Mouse (Mus musculus) midbrain, embryonic 14.5 days (tissue): ENCODE measurements around the gene Myo16. TPM values are rescaled to one million over a fixed set of nuclear protein-coding genes. Genes with fewer than 3 reads are reported as not detected.

Experiments
- ATAC-seq: fragments of 200-750 bp; cut with Nextera tagmentation; 2 replicates; pipeline ENCODE4 v1.8.0; 2017; ENCODE audit warnings: moderate number of reproducible peaks, moderate library complexity; ENCODE audit not compliant: low FRiP score, low TSS enrichment
- DNase-seq: peaks from one replicate; pipeline ENCODE4 v3.0.0-alpha.2; 2015
- H3K27ac ChIP-seq: fragments of 300-500 bp; sonication (generic); replicated peaks from 2 replicates; pipeline ENCODE4 v1.5.1; 2014; ENCODE audit warnings: mild to moderate bottlenecking, low read depth, low read length, moderate library complexity
- H3K27me3 ChIP-seq: fragments of 300-500 bp; sonication (generic); 2 replicates; pipeline ENCODE4 v1.6.1; 2014; ENCODE audit warnings: low read length, control low read depth, mixed read lengths; ENCODE audit not compliant: control insufficient read depth, insufficient read depth
- H3K36me3 ChIP-seq: fragments of 300-500 bp; sonication (generic); 2 replicates; pipeline ENCODE4 v1.6.1; 2014; ENCODE audit warnings: low read length, control low read depth; ENCODE audit not compliant: control insufficient read depth, insufficient read depth
- H3K4me1 ChIP-seq: fragments of 300-500 bp; sonication (generic); 2 replicates; pipeline ENCODE4 v1.6.1; 2014; ENCODE audit warnings: mild to moderate bottlenecking, antibody characterized with exemption, low read length, control low read depth; ENCODE audit not compliant: control insufficient read depth, insufficient read depth
- H3K4me2 ChIP-seq: fragments of 300-500 bp; sonication (generic); 2 replicates; pipeline ENCODE4 v1.6.1; 2014; ENCODE audit warnings: mild to moderate bottlenecking, low read length, moderate library complexity
- H3K4me3 ChIP-seq: fragments of 300-500 bp; sonication (generic); replicated peaks from 2 replicates; pipeline ENCODE4 v1.5.1; 2014; ENCODE audit warnings: low read depth, low read length
- H3K9ac ChIP-seq: fragments of 300-500 bp; sonication (generic); replicated peaks from 2 replicates; pipeline ENCODE4 v1.6.1; 2014; ENCODE audit warnings: mild to moderate bottlenecking, low read length, moderate library complexity
- H3K9me3 ChIP-seq: fragments of 300-500 bp; sonication (generic); 2 replicates; pipeline ENCODE4 v1.6.1; 2016; ENCODE audit warnings: low read length, control low read depth, mixed read lengths; ENCODE audit not compliant: control insufficient read depth
- WGBS: fragments of 180-500 bp; shearing (Covaris S2); extraction: QIAGEN DNeasy Blood & Tissue Kit; methylation state at CpG from one replicate; pipeline ENCODE4 v1.1.7; 2014; 5-methylcytosine and 5-hydroxymethylcytosine counted together
- polyA plus RNA-seq: library from polyadenylated mRNA; unstranded; fragments of >200 nt; fragmentation: Nextera tagmentation; extraction: Ambion mirVana; gene quantifications from 2 replicates; pipeline ENCODE4 v1.2.1, GENCODE M21; 2014

The Myo16 gene
- polyA plus RNA-seq, 1 experiment from 2014 or later = 6.1 TPM

DNA sequence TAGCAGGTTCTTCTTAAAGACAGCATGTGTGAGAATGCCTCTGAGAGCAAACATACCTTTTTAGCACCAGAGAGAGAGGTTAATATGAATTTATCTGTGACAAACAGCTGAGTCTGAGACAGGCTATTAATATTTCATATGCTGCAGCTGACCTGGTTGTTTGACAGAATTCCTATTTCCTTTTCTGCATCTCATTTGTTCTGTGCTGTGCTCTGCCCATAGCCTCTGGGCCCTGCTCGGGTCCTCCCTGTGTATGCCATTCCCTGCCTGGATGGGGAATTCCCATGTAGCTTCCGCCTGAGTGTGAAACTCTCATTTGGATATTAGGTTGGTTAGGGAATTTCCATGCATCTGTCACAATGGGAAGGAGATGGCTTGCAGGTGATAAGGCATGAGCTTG, 240.8 kb downstream of the Myo16 start:
- H3K36me3 ChIP-seq = no peaks in the 10 kb centered on the region; the same call in 1 of the 2 replicates
- H3K27ac ChIP-seq = peak overlapping the region; percentile 66
- no peak overlapping the region for H3K4me2 ChIP-seq
- H3K9me3 ChIP-seq = no peaks in the 10 kb centered on the region
- DNase-seq (peak; percentile 58), ATAC-seq (no peak)
- H3K4me1 ChIP-seq = peaks cover 32% of the 10 kb centered on the region
- no peak overlapping the region for H3K4me3 ChIP-seq
- no peak overlapping the region for H3K9ac ChIP-seq
- WGBS = 39% methylated on average over 2 of the region's 2 CpGs
- H3K27me3 ChIP-seq = no peaks in the 10 kb centered on the region

DNA sequence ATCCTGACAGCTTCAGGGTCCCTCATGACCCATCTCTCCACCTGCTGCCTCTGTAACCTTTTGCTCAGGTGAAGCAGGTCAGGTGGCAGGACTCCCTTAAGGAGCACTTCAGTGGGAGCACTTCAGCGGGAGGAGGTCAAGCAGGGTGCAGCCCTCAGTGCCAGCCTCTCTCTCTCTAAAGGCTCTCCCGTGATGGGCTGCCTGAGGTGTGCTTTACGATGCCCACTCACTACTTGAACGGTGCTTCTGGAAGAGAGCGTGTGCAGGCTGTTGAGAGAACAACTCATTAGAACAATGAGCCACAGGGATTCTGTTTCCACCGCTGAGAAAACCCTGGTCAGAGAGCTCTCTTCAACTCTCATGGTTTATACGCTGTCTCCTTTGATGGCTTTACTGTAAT, 241.4 kb downstream of the Myo16 start:
- no peak overlapping the region for H3K9ac ChIP-seq
- no peaks in the 10 kb centered on the region for H3K27me3 ChIP-seq
- ATAC-seq (no peak), DNase-seq (peak; percentile 30)
- no peak overlapping the region for H3K4me3 ChIP-seq
- WGBS = 50% methylated on average over 7 of the region's 7 CpGs
- H3K36me3 ChIP-seq = no peaks in the 10 kb centered on the region; the same call in 1 of the 2 replicates
- no peak overlapping the region for H3K4me2 ChIP-seq
- peaks cover 32% of the 10 kb centered on the region for H3K4me1 ChIP-seq
- no peaks in the 10 kb centered on the region for H3K9me3 ChIP-seq
- H3K27ac ChIP-seq = peak overlapping the region; percentile 66

DNA sequence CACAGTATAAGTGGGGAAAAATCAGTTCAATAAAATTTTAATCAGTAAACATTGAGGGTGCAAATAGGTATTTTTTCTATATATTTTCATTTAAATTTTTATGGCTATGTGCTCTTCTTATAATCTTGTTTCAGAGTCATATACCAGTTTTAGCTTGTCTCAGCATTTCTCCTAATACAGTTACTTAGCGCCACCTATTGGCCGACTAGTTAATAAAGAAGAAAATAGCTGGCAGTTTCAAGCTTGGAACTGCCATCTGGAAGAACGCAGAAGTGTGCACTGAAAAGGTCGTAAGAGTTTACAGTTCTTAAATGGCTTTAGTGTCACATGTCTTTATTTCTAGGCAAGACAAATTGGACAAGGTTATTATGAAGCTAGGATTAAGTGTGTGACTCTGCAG, 248.9 kb downstream of the Myo16 start:
- DNase-seq (peak; percentile 95), ATAC-seq (no peak)
- Histone ChIP-seq H3K36me3 (no peaks in the 10 kb centered on the region; the same call in 1 of the 2 replicates), H3K4me2 (no peak overlapping the region), H3K4me3 (no peak overlapping the region), H3K27me3 (no peaks in the 10 kb centered on the region), H3K9me3 (no peaks in the 10 kb centered on the region), H3K4me1 (no peaks in the 10 kb centered on the region), H3K27ac (no peak overlapping the region), H3K9ac (no peak overlapping the region)
- WGBS = 16% methylated on average over 4 of the region's 4 CpGs

DNA sequence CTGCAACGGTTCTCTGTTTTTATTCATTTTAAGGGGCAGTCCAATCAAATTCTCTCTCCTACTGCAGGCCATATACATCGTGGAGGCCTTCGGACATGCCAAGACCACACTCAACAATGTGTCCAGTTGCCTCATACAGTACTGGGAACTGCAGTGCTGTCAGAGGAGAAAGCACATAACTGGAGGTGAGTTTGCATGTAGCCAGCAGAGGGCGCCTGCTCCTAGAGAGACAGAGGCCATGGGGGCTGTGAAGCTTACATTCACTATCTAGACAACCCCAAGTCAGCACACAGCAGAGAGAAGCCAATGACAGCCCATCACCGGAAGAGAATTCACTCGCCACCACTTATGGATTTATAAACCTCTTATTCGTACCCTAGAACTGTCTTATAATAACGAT, 251.8 kb downstream of the Myo16 start:
- no peaks in the 10 kb centered on the region for H3K9me3 ChIP-seq
- no peak overlapping the region for H3K4me3 ChIP-seq
- DNase-seq (peak; percentile 87), ATAC-seq (peak; percentile 64; the same call in 1 of the 2 replicates)
- H3K9ac ChIP-seq = no peak overlapping the region
- no peaks in the 10 kb centered on the region for H3K4me1 ChIP-seq
- WGBS = 45% methylated on average over 8 of the region's 8 CpGs
- no peak overlapping the region for H3K27ac ChIP-seq
- H3K4me2 ChIP-seq = no peak overlapping the region
- no peaks in the 10 kb centered on the region for H3K27me3 ChIP-seq
- no peaks in the 10 kb centered on the region for H3K36me3 ChIP-seq

DNA sequence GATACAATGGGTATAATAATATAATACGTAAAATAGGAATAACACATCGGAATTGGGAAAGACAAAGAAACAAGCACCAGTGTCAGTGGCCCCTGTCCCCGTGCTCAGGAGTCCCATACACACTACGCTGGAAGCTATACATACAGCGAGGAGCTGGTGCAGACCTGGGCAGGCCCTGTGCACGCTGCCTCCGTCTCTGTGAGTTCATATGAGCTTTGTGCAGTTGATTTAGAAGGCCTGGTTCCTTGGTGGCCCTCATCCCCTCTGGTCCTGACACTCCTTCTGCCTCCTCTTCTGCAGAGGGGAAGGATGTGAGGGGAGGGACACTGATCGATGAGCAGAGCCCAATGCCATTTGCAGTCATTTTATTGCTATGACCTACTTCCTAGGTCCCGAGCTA, 255.3 kb downstream of the Myo16 start:
- no peak overlapping the region for H3K9ac ChIP-seq
- no peaks in the 10 kb centered on the region for H3K9me3 ChIP-seq
- no peak overlapping the region for H3K4me3 ChIP-seq
- ATAC-seq (no peak), DNase-seq (no peak)
- H3K4me2 ChIP-seq = no peak overlapping the region
- H3K27ac ChIP-seq = no peak overlapping the region
- H3K36me3 ChIP-seq = no peaks in the 10 kb centered on the region
- no peaks in the 10 kb centered on the region for H3K27me3 ChIP-seq
- 91% methylated on average over 9 of the region's 9 CpGs for WGBS
- 0 out of 2 replicates have a peak, but pooled peaks cover 8% of the 10 kb centered on the region for H3K4me1 ChIP-seq

DNA sequence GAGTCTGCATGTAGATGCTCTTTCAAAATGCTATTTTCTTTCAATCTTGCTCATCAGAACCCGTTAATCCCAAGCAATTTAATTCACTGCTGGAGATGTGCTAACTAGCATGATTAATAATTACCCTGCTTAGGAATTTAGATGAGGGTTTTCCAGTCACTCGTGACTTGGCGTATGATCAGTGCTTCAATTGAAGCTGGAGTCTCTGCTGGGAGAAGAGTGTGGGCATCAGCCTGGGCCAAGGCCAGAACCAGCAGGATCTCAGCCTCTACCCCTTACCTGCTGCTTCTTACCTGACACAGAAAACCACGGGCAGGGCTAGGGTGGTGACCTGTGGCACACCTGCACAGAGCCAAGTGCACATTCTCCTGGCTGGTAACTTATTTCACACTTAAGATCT, 257.8 kb downstream of the Myo16 start:
- WGBS = 59% methylated on average over 4 of the region's 4 CpGs
- Histone ChIP-seq H3K4me2 (no peak overlapping the region), H3K36me3 (no peaks in the 10 kb centered on the region), H3K4me3 (no peak overlapping the region), H3K27me3 (no peaks in the 10 kb centered on the region), H3K4me1 (0 out of 2 replicates have a peak, but pooled peaks cover 8% of the 10 kb centered on the region), H3K9ac (no peak overlapping the region), H3K27ac (0 out of 2 replicates have a peak overlapping the region, but pooled peaks have one; percentile 15), H3K9me3 (no peaks in the 10 kb centered on the region)
- DNase-seq (peak; percentile 35), ATAC-seq (no peak)

DNA sequence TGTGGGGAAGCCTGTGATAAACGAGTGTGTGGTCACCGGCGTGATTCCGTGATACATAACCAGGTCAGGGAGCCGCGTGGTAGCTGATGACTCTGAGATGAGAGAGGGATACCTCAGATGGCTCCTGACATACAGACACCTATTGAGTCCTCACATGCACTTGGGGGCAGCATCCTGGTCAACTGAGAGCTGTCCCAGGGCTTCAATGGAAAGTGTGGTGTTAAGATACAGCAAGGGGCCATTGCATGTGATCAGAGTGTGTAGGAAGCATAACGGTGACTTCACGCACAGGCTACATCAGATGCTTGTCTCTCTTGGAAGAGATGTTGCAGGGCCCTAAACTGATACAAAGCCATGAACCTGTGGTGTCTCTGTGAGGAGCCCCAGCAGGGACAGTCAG, 260.2 kb downstream of the Myo16 start:
- ATAC-seq (no peak), DNase-seq (no peak)
- H3K4me2 ChIP-seq = no peak overlapping the region
- no peaks in the 10 kb centered on the region for H3K9me3 ChIP-seq
- H3K4me1 ChIP-seq = peaks cover 11% of the 10 kb centered on the region; the same call in 1 of the 2 replicates
- WGBS = 88% methylated on average over 8 of the region's 8 CpGs
- H3K4me3 ChIP-seq = no peak overlapping the region
- no peak overlapping the region for H3K27ac ChIP-seq
- H3K27me3 ChIP-seq = no peaks in the 10 kb centered on the region
- H3K9ac ChIP-seq = no peak overlapping the region
- no peaks in the 10 kb centered on the region for H3K36me3 ChIP-seq

DNA sequence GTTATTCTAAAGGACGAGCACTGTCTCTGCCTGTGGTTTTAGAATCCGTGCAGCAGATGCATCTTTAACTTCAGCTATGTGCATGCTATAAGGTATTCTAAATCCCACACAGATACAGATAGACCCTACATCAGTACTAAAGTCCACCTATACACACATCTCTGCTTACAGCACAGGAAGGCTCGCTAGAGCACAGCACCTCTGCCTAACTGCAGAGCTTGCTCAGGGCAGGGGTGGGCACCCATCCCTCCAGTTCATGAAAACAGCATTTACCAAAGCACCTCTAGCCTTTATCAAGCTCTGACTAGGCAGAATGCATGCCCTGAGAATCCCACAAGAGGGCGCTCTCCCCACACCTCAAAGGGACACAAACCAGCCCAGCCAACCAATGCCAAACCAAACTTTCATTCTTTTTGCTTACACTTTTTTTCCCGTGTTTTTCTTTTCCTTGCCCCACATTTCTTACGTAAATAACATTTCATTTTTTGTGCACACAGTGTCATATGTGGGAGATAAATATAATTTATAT, 261.0 kb downstream of the Myo16 start:
- Histone ChIP-seq H3K36me3 (no peaks in the 10 kb centered on the region), H3K4me1 (peaks cover 14% of the 10 kb centered on the region), H3K4me2 (no peak overlapping the region), H3K27ac (no peak overlapping the region), H3K27me3 (no peaks in the 10 kb centered on the region), H3K9me3 (no peaks in the 10 kb centered on the region), H3K4me3 (no peak overlapping the region), H3K9ac (no peak overlapping the region)
- WGBS = 26% methylated on average over 6 of the region's 6 CpGs
- DNase-seq = peak; percentile 92
- peak; percentile 13; the same call in 1 of the 2 replicates for ATAC-seq

DNA sequence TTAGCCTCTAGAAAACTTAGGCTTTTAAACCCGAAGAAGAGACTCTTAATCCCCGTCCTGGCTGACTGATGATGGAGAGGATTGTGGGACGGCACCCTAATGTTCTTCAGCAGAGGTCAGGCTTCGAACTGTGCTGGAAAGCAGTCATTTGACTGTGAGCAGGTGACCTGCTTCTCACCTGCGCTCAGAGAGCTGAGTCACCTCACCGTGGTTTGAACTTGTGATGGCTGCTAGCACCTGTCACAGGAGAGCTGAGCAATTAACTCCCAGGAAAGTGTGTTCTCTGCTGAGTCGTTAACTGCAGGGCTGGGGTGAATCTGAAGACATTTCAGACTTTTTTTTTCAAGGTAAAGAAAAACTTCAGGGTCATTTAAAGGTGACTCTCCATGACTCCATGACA, 261.6 kb downstream of the Myo16 start:
- WGBS = 28% methylated on average over 7 of the region's 7 CpGs

More for the DNA sequence above, 261.6 kb downstream of the Myo16 start:
- H3K36me3 ChIP-seq = no peaks in the 10 kb centered on the region
- H3K9ac ChIP-seq = no peak overlapping the region
- ATAC-seq (no peak), DNase-seq (no peak)
- H3K27ac ChIP-seq = no peak overlapping the region
- H3K4me1 ChIP-seq = peaks cover 14% of the 10 kb centered on the region
- no peak overlapping the region for H3K4me2 ChIP-seq
- no peaks in the 10 kb centered on the region for H3K27me3 ChIP-seq
- no peak overlapping the region for H3K4me3 ChIP-seq
- H3K9me3 ChIP-seq = no peaks in the 10 kb centered on the region
